Comparison of ENCODE assay signal across 10 mouse cellular contexts in the genomic region with DNA sequence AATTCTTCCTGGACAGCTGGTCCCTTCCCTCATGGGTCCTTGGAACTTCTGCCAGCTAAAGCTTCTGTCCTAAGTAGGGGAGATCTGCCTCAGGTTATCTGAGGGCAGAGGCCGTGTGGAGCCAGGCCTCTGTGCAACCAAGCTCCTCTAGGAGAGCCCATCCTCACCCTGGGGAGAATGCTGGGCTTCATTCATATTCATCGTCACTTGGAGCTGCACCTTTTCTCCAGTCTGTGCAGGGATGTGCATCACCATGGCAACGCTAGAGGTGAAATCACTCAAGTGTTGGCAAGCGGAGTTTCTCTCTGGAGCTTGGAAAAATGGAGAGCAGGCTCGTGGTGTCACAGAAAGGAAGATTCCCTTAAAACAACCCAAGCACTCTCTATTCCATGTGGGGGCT.
DNase-seq lines count a peak whose midpoint lies in the region; ATAC-seq and TF ChIP-seq lines count a peak whose summit lies in the region.
"Had no signal": no experiment of that assay in that cellular context is flagged by ENCODE, and none has a peak within 500 bp of the region (broad histone marks: within the 10 kb centered on the region; RNA-seq: fewer than 3 reads in every experiment).

No protein-coding gene starts in this region.

- peaks cover 27% of the 10 kb centered on the region for H3K4me1 ChIP-seq in neural tube, embryonic 14.5 days (ENCODE audit: control insufficient read depth, insufficient read depth, low read length)

- no peak overlapping the region for H3K4me3 ChIP-seq in gastrocnemius, adult 2 months
- H3K4me3 ChIP-seq in neural tube, embryonic 14.5 days (ENCODE audit: low read depth, low read length): no peak overlapping the region
- H3K4me3 ChIP-seq: myocyte had no signal

- no peaks in the 10 kb centered on the region for H3K36me3 ChIP-seq in neural tube, embryonic 14.5 days (ENCODE audit: control insufficient read depth, insufficient read depth, low read length)

- no peak for TF ChIP-seq CTCF in gastrocnemius, adult 2 months (IDR thresholded peaks at IDR 0.05)

- no peaks in the 10 kb centered on the region for H3K27me3 ChIP-seq in neural tube, embryonic 14.5 days (ENCODE audit: control insufficient read depth, insufficient read depth, low read length)

- no peak overlapping the region for H3K9ac ChIP-seq in neural tube, embryonic 14.5 days (replicated peaks; ENCODE audit: low read depth, low read length)

- WGBS in neural tube, embryonic 14.5 days: 26% methylated on average over 5 of the region's 5 CpGs

- no peaks in the 10 kb centered on the region for H3K9me3 ChIP-seq in neural tube, embryonic 14.5 days (ENCODE audit: control insufficient read depth, low read length)

- no peak overlapping the region for H3K27ac ChIP-seq in gastrocnemius, adult 2 months
- peak overlapping the region; percentile 80 for H3K27ac ChIP-seq in neural tube, embryonic 14.5 days (ENCODE audit: low read depth, low read length)

- H3K4me2 ChIP-seq in neural tube, embryonic 14.5 days (ENCODE audit: low read depth, low read length): peak overlapping the region; percentile 16; the same call in 1 of the 2 replicates

- ATAC-seq in neural tube, embryonic 14.5 days (ENCODE audit: low read depth): peak; percentile 84; the same call in 1 of the 2 replicates
- ATAC-seq in CD4-positive, CD25-positive, alpha-beta regulatory T cell, adult 4 months: no peak

- intact Hi-C loops in gastrocnemius, adult 2 months (cut with DNase I): no loop called here

- peak; percentile 25 for DNase-seq in gastrocnemius, adult 2 months
- DNase-seq in gastrocnemius, adult 8-10 months (ENCODE audit: low spot score in 2 of 2): no peak
- DNase-seq in cerebellum, postnatal 14 days: peak; percentile 62 to 69
- DNase-seq in layer of hippocampus, adult 8-10 months (ENCODE audit: low spot score in 2 of 2): peak; percentile 65 to 71
- DNase-seq in adrenal gland, adult 2 months: no peak
- DNase-seq in natural killer cell, adult 2 months (ENCODE audit: low spot score in 2 of 2): no peak
- DNase-seq: kidney, adult 8-10 months had no signal

Comparison
In these comparisons a context has a peak if more than half of its experiments do, and no peak if none do; other contexts are left out.
1. DNase-seq: peak in gastrocnemius, adult 2 months (single experiment), cerebellum, postnatal 14 days (2 of 2) and layer of hippocampus, adult 8-10 months (2 of 2); none in gastrocnemius, adult 8-10 months (0 of 2), adrenal gland, adult 2 months (single experiment) and natural killer cell, adult 2 months (0 of 2).